Mouse (Mus musculus): ENCODE data around the gene Xpo4. TPM values are rescaled to one million over a fixed set of nuclear protein-coding genes. Genes with fewer than 3 reads are reported as not detected.
"Not testable (repeated sequence)": the region's sequence is repeated elsewhere in the genome, so short reads cannot be mapped to it uniquely, and the experiment has no call there.

Xpo4 gene
- polyA plus RNA-seq, 1 experiment from 2014 or later: 12.0 TPM

DNA sequence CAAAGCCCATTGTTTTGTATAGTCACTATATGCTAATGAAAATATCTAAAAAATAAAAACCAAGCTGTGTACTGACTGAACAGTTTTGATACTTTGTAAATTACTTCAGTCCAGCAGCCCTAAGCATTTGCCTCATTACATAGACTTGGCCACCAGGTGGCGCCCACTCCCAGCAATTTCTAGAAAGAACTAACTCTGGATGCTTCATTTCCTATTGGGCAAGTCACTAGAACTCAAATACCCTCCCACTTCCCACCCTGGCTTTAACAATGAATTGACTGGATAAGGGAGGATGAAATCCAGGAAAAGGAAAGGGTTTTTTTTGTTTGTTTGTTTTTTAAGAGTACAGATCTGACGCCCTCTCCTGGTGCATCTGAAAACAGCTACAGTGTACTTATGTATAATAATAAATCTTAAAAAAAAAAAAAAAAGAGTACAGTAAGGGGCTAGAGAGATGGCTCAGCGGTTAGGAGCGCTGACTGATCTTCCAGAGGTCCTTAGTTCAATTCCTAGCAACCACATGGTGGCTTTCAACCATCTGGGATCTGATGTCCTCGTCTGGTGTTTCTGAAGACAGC lies 14.8 kb upstream of the Xpo4 start:
- no peak; the same call in 1 of the 2 replicates for ATAC-seq (ENCODE audit: extremely low read depth, insufficient number of reproducible peaks, low FRiP score, low TSS enrichment)
- Histone ChIP-seq H3K4me1 (no peaks in the 10 kb centered on the region), H3K27ac (replicated peaks) (no peak overlapping the region), H3K36me3 (no peaks in the 10 kb centered on the region), H3K27me3 (replicated peaks) (no peaks in the 10 kb centered on the region), H3K4me2 (no peak overlapping the region), H3K9ac (no peak overlapping the region), H3K9me3 (no peaks in the 10 kb centered on the region), H3K4me3 (no peak overlapping the region)
- 39% methylated on average over 5 of the region's 5 CpGs for WGBS

DNA sequence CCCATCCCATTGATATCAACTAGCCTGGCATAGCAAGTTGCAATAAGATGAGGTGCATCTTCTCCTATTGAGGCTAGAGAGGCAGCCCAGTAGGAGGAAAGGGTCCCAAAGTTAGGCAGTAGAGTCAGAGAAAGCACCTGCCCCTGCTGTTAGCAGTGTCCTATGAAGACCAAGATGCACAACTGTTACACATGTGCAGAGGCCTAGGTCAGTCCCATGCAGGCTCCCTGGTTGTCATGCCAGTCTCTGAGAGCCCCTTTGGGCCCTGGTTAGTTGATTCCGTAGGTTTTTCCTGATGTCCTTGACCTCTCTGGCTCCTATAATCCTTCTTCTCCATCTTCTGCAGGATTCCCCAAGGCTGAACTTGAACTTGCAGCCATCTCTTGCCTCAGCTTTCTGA lies 14.3 kb upstream of the Xpo4 start:
- Histone ChIP-seq H3K27me3 (replicated peaks) (no peaks in the 10 kb centered on the region), H3K36me3 (no peaks in the 10 kb centered on the region), H3K9me3 (no peaks in the 10 kb centered on the region), H3K4me1 (no peaks in the 10 kb centered on the region), H3K9ac (no peak overlapping the region), H3K4me3 (no peak overlapping the region), H3K27ac (replicated peaks) (no peak overlapping the region), H3K4me2 (no peak overlapping the region)
- 15% methylated on average over 1 of the region's 1 CpGs for WGBS
- ATAC-seq (ENCODE audit: extremely low read depth, insufficient number of reproducible peaks, low FRiP score, low TSS enrichment): no peak

DNA sequence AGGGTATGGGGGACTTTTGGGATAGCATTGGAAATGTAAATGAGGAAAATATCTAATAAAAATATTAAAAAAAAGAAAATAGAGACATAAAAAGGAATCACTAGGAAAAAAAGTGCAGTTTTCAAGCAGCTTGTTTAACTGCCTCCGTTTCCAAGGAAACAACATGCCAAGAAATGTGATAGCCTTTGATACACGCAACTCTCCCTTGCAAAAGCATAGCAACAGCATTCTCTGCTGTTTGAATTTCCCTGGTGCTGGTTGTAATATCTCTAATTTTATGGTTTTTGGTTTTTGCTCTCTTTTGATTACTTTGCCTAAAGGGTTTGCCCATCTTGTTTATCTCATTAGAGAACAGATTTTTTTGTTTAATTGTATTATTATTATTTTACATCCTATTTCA lies 10.3 kb upstream of the Xpo4 start:
- Histone ChIP-seq H3K4me3 (no peak overlapping the region), H3K9me3 (no peaks in the 10 kb centered on the region), H3K27ac (replicated peaks) (no peak overlapping the region), H3K4me2 (no peak overlapping the region), H3K9ac (no peak overlapping the region), H3K36me3 (no peaks in the 10 kb centered on the region), H3K27me3 (replicated peaks) (no peaks in the 10 kb centered on the region), H3K4me1 (no peaks in the 10 kb centered on the region)
- 60% methylated on average over 2 of the region's 2 CpGs for WGBS
- ATAC-seq (ENCODE audit: extremely low read depth, insufficient number of reproducible peaks, low FRiP score, low TSS enrichment): no peak

DNA sequence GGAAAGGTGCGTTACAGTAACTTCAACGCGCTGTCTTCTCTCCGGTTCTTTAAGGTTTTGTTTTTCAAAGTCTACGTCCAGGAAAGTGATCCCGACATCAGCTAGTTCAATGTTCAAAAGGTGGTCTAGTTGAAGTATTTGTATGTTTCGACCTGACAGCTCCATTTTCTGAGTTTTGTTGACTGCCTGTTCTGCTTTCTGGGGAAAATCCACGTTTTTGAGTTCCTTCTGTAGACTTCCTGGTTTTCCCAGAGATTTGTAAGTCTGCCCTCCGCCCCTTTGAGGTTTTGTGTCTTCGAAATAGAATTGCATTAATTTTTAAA lies 359 bp upstream of the Xpo4 start:
- H3K4me1 ChIP-seq: peaks cover 24% of the 10 kb centered on the region
- H3K36me3 ChIP-seq: peaks cover 4% of the 10 kb centered on the region; the same call in 1 of the 2 replicates
- 12% methylated on average over 10 of the region's 10 CpGs for WGBS
- ATAC-seq (ENCODE audit: extremely low read depth, insufficient number of reproducible peaks, low FRiP score, low TSS enrichment): no peak
- peak overlapping the region; percentile 87 for H3K4me2 ChIP-seq
- H3K27me3 ChIP-seq (replicated peaks): no peaks in the 10 kb centered on the region
- peak overlapping the region; percentile 80 for H3K4me3 ChIP-seq
- no peaks in the 10 kb centered on the region for H3K9me3 ChIP-seq
- H3K9ac ChIP-seq: peak overlapping the region; percentile 92
- H3K27ac ChIP-seq (replicated peaks): peak overlapping the region; percentile 94

DNA sequence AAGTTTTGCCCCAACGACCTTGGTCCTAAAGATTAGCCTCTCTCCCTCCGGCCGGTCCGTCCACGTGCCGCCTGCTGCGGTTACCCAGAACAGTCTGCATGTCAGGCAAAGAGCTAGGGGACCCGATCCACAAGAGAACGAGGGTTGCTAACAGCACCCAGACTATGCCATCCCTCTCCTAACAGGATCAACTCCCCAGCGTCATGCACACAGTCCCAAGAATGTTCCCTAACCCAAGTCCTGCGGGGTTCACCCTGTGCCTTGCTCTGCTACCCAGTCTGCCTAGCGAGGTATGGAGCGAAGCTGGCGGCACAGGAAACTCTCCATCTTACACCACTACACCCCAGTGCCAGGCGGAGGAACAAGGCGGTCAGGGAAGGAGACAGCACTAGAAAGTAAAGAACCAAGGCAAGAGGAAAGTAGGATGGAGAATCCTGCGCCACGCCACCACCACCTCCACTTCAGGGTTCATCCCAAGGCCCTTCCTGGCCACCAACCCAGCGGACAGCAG lies 864 bp downstream of the Xpo4 start:
- Histone ChIP-seq H3K9me3 (no peaks in the 10 kb centered on the region), H3K36me3 (peaks cover 4% of the 10 kb centered on the region; the same call in 1 of the 2 replicates), H3K4me3 (peak overlapping the region; percentile 80), H3K9ac (peak overlapping the region; percentile 92), H3K27me3 (replicated peaks) (no peaks in the 10 kb centered on the region), H3K27ac (replicated peaks) (peak overlapping the region; percentile 94), H3K4me1 (peaks cover 24% of the 10 kb centered on the region), H3K4me2 (peak overlapping the region; percentile 87)
- ATAC-seq (ENCODE audit: extremely low read depth, insufficient number of reproducible peaks, low FRiP score, low TSS enrichment): peak; percentile 45
- WGBS: 0% methylated on average over 19 of the region's 19 CpGs

DNA sequence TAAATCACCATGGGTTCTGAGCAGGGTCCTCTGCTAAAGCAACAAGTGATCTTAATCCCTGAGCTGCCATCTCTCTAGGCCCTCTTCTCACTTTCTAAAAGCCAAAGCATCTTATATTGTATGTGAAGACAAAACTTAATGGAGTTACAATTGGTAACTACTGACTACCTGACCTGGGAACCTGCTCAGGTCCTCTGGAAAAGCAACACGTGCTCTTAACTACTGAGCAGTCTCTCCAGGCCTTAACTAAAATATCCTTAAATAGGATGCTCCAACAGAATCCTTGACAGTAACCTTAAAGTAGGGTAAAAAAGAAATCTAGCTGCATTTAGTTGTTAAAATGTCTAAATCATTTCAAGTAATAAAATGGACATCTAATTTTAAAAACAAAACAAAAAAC lies 1.6 kb downstream of the Xpo4 start:
- Histone ChIP-seq H3K4me3 (peak overlapping the region; percentile 80), H3K36me3 (peaks cover 4% of the 10 kb centered on the region; the same call in 1 of the 2 replicates), H3K9me3 (no peaks in the 10 kb centered on the region), H3K4me2 (peak overlapping the region; percentile 87), H3K9ac (peak overlapping the region; percentile 92), H3K27me3 (replicated peaks) (no peaks in the 10 kb centered on the region), H3K4me1 (peaks cover 24% of the 10 kb centered on the region), H3K27ac (replicated peaks) (no peak overlapping the region)
- WGBS: 27% methylated on average over 1 of the region's 1 CpGs
- no peak for ATAC-seq (ENCODE audit: extremely low read depth, insufficient number of reproducible peaks, low FRiP score, low TSS enrichment)

DNA sequence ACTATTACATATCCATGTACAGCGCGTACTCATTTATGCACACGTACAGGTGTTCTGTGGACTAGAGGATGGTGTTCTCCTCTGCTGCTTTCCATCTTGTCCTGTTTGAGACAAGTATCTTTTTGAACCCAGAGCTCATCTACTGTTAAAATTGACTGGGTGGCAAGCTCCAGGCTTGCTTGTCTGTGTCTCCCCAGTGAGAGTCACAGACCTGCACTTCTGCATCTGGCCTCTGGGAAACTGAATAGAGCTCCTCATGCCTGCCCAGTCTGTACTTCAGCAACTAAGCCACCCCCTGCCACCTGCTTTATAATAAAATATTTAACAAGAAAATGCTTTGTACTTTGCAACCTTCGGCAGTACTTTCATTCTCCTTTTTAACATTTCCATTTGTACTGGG lies 6.9 kb downstream of the Xpo4 start:
- no peak overlapping the region for H3K9ac ChIP-seq
- peaks cover 5% of the 10 kb centered on the region for H3K4me1 ChIP-seq
- WGBS: 98% methylated on average over 4 of the region's 4 CpGs
- no peaks in the 10 kb centered on the region for H3K27me3 ChIP-seq (replicated peaks)
- no peak; the same call in 1 of the 2 replicates for ATAC-seq (ENCODE audit: extremely low read depth, insufficient number of reproducible peaks, low FRiP score, low TSS enrichment)
- no peak overlapping the region for H3K4me2 ChIP-seq
- H3K9me3 ChIP-seq: no peaks in the 10 kb centered on the region
- no peak overlapping the region for H3K27ac ChIP-seq (replicated peaks)
- H3K4me3 ChIP-seq: no peak overlapping the region
- H3K36me3 ChIP-seq: no peaks in the 10 kb centered on the region; the same call in 1 of the 2 replicates

DNA sequence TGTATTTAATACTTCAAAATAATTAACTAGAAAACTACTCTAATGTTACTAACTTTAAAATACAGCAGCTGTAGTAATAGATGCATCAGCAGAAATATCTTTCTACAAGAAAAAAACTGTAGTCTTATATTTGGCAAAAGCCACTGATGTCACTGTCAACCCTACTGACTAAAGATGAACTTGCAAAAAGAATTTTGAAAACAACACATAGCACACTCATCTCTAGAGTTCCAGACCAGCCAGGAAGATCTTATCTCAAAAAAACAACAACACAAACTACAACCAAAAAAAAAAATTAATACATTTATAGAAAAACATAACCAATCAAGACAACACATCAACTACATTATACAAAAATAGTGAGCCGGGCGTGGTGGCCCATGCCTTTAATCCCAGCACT lies 7.7 kb downstream of the Xpo4 start:
- H3K4me2 ChIP-seq: no peak overlapping the region
- H3K4me1 ChIP-seq: peaks cover 7% of the 10 kb centered on the region
- no peak overlapping the region for H3K4me3 ChIP-seq
- no peaks in the 10 kb centered on the region; the same call in 1 of the 2 replicates for H3K36me3 ChIP-seq
- 87% methylated on average over 2 of the region's 2 CpGs for WGBS
- no peaks in the 10 kb centered on the region for H3K9me3 ChIP-seq
- H3K27me3 ChIP-seq (replicated peaks): no peaks in the 10 kb centered on the region
- no peak overlapping the region for H3K27ac ChIP-seq (replicated peaks)
- no peak overlapping the region for H3K9ac ChIP-seq
- no peak for ATAC-seq (ENCODE audit: extremely low read depth, insufficient number of reproducible peaks, low FRiP score, low TSS enrichment)

DNA sequence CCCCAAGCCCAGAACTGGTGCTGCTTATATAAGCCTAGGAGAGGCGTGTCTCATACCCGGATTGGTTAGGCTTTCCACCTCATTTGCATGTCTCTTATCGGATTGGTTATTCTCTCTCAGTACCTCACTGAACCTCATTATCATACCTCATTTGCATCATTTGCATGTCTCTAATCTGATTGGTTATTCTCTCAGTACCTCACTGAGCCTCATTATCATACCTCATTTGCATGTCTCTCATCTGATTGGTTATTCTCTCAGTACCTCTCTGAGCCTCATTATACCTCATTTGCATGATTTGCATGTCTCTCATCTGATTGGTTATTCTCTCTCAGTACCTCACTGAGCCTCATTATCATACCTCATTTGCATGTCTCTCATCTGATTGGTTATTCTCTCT lies 8.7 kb downstream of the Xpo4 start:
- 90% methylated on average over 3 of the region's 3 CpGs for WGBS
- H3K36me3 ChIP-seq: not testable (repeated sequence)

DNA sequence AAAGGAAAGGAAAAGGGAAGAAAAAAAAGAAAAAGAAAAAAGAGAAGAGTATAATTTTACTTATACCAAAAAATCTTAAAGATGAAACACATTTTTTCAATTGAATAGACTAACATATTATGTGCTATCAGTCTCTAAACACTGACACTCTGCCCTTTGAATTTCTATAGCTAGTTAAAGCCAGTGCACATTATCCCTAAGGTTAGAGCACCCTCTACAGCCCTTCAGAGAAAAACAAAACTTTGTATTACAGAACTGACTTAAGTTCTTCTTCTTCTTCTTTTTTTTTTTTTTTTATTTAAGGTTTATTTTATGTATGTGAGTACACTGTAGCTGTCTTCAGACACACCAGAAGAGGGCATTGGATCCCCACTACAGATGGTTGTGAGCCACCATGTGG lies 15.7 kb downstream of the Xpo4 start:
- no peaks in the 10 kb centered on the region for H3K27me3 ChIP-seq (replicated peaks)
- no peak for ATAC-seq (ENCODE audit: extremely low read depth, insufficient number of reproducible peaks, low FRiP score, low TSS enrichment)
- H3K9ac ChIP-seq: no peak overlapping the region
- H3K36me3 ChIP-seq: peaks cover 3% of the 10 kb centered on the region; the same call in 1 of the 2 replicates
- H3K4me1 ChIP-seq: peaks cover 25% of the 10 kb centered on the region
- H3K9me3 ChIP-seq: no peaks in the 10 kb centered on the region
- H3K4me2 ChIP-seq: no peak overlapping the region
- no peak overlapping the region for H3K4me3 ChIP-seq
- H3K27ac ChIP-seq (replicated peaks): no peak overlapping the region

More for the DNA sequence above, 8.7 kb downstream of the Xpo4 start:
- not testable (repeated sequence) for H3K4me2 ChIP-seq; H3K27ac ChIP-seq (replicated peaks); H3K4me3 ChIP-seq; H3K27me3 ChIP-seq (replicated peaks); ATAC-seq (ENCODE audit: extremely low read depth, insufficient number of reproducible peaks, low FRiP score, low TSS enrichment); H3K9ac ChIP-seq; H3K9me3 ChIP-seq
- peaks cover 12% of the 10 kb centered on the region for H3K4me1 ChIP-seq

DNA sequence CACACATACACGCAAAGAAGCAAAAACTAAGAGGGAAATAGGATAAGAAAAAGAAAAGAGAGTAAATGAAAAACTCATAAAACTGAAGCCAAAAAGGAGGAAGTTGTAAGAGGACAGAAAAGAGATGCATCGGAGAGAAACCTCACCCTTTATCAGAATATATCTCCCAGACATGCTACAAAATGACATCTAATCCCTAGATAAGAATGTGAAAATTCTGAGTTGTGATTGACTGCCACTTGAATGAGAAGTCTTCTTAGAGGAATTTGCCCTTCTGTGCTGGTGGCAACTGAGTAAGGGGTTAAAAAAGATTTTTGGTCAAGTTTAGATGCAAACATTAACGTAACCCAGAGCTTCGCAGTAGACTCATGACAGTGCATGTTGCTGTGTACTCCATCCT lies 19.1 kb downstream of the Xpo4 start:
- H3K36me3 ChIP-seq: peaks cover 17% of the 10 kb centered on the region
- H3K9ac ChIP-seq: no peak overlapping the region
- H3K4me2 ChIP-seq: no peak overlapping the region
- no peaks in the 10 kb centered on the region for H3K9me3 ChIP-seq
- H3K4me3 ChIP-seq: no peak overlapping the region
- peaks cover 14% of the 10 kb centered on the region for H3K4me1 ChIP-seq
- ATAC-seq (ENCODE audit: extremely low read depth, insufficient number of reproducible peaks, low FRiP score, low TSS enrichment): no peak
- H3K27ac ChIP-seq (replicated peaks): no peak overlapping the region
- no peaks in the 10 kb centered on the region for H3K27me3 ChIP-seq (replicated peaks)
- WGBS: 80% methylated on average over 4 of the region's 4 CpGs

DNA sequence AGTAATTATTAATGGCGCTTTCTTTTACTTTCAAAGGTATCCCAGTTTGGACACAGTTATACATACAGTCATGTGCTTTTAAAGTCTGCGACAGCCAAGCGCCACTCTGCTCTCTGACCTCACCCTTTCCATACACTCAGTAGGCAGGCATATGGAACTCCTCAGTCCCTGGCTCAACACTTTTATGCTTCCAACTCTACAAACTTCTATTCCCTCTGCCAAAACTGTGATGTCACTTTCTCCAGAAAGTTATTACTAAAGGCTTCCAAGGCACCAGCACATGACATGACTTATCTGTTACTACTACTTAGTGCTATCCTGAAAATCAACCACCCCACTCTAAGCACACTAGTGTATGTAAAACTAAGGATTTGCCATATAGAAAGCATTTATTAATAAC lies 26.1 kb downstream of the Xpo4 start:
- peaks cover 16% of the 10 kb centered on the region for H3K4me1 ChIP-seq
- H3K36me3 ChIP-seq: peaks cover 25% of the 10 kb centered on the region
- no peak overlapping the region for H3K4me3 ChIP-seq
- H3K27ac ChIP-seq (replicated peaks): peak overlapping the region; percentile 62
- H3K9me3 ChIP-seq: no peaks in the 10 kb centered on the region
- WGBS: 86% methylated on average over 3 of the region's 3 CpGs
- no peak for ATAC-seq (ENCODE audit: extremely low read depth, insufficient number of reproducible peaks, low FRiP score, low TSS enrichment)
- no peak overlapping the region for H3K4me2 ChIP-seq
- H3K9ac ChIP-seq: no peak overlapping the region
- 0 out of 2 replicates have a peak, but pooled peaks cover 2% of the 10 kb centered on the region for H3K27me3 ChIP-seq (replicated peaks)
